Mouse (Mus musculus): ENCODE measurements around the gene Fam71b. TPM values are rescaled to one million over a fixed set of nuclear protein-coding genes. Genes with fewer than 3 reads are reported as not detected.

Gene Fam71b
- polyA plus RNA-seq, 1 experiment: not detected

- no peak overlapping the region for H3K27ac ChIP-seq (ENCODE audit: insufficient read depth, low read length)
- 78% methylated on average over 11 of the region's 11 CpGs for WGBS
- no peak for DNase-seq
- TF ChIP-seq CTCF (IDR thresholded peaks at IDR 0.05; ENCODE audit: borderline replicate concordance, insufficient read depth, low read depth, low read length) (no peak), POLR2A (IDR thresholded peaks at IDR 0.05; ENCODE audit: borderline replicate concordance, insufficient read depth, low read length) (no peak)
- H3K4me1 ChIP-seq (ENCODE audit: control insufficient read depth, insufficient read depth, low read length): no peaks in the 10 kb centered on the region
- no peaks in the 10 kb centered on the region for H3K27me3 ChIP-seq (ENCODE audit: control insufficient read depth, insufficient read depth, low read length)
- no peak overlapping the region for H3K4me3 ChIP-seq (replicated peaks; ENCODE audit: insufficient read depth, low read depth, low read length)
Observed at GRCm38 (mm10) chr11:46449461-46450080, 53.2 kb downstream of the Fam71b start.

GRCm38 (mm10) chr11:46454453-46455045 lies 58.2 kb downstream of the Fam71b start, which contains the start of gene Havcr2:
Gene Havcr2, plus strand, starts transcription at chr11:46454935.
- TF ChIP-seq CTCF (IDR thresholded peaks at IDR 0.05; ENCODE audit: borderline replicate concordance, insufficient read depth, low read depth, low read length) (no peak), POLR2A (IDR thresholded peaks at IDR 0.05; ENCODE audit: borderline replicate concordance, insufficient read depth, low read length) (no peak)
- no peaks in the 10 kb centered on the region for H3K27me3 ChIP-seq (ENCODE audit: control insufficient read depth, insufficient read depth, low read length)
- H3K4me3 ChIP-seq (replicated peaks; ENCODE audit: insufficient read depth, low read depth, low read length): no peak within 1 kb of the TSS
- H3K4me1 ChIP-seq (ENCODE audit: control insufficient read depth, insufficient read depth, low read length): no peaks in the 10 kb centered on the region
- no peak for DNase-seq
- 78% methylated on average over 6 of the region's 6 CpGs for WGBS
- no peak within 1 kb of the TSS for H3K27ac ChIP-seq (ENCODE audit: insufficient read depth, low read length)

Other genes with a start within 250 kb of the Fam71b start
- gene Nipal4, start 230.1 kb upstream of the Fam71b start, polyA plus RNA-seq (2012; rRNA removed): 6.6 and 8.4 TPM in 2 replicates
- 0.39 and 0.52 TPM in 2 replicates for gene Fndc9, start 161.0 kb upstream of the Fam71b start, polyA plus RNA-seq (2012; rRNA removed)
- gene Cyfip2, start 83.7 kb upstream of the Fam71b start, polyA plus RNA-seq (2012; rRNA removed): 200 and 203 TPM in 2 replicates
- gene Itk, start 7.0 kb upstream of the Fam71b start, polyA plus RNA-seq (2012; rRNA removed): 0.30 and 0.39 TPM in 2 replicates
- gene Med7, start 40.4 kb downstream of the Fam71b start, polyA plus RNA-seq (2012; rRNA removed): 37.6 and 39.4 TPM in 2 replicates
- 0.35 and 0.70 TPM in 2 replicates for gene Havcr2, start 58.4 kb downstream of the Fam71b start, polyA plus RNA-seq (2012; rRNA removed)
- gene Gm12169, start 127.7 kb downstream of the Fam71b start, polyA plus RNA-seq (2012; rRNA removed): not detected in 2 replicates
- not detected in 2 replicates for gene BC053393, start 175.0 kb downstream of the Fam71b start, polyA plus RNA-seq (2012; rRNA removed)
- gene Dppa1, start 232.7 kb downstream of the Fam71b start, polyA plus RNA-seq (2012; rRNA removed): not detected in 2 replicates